Mouse (Mus musculus): ENCODE data around the gene Sgtb. TPM values are rescaled to one million over a fixed set of nuclear protein-coding genes. Genes with fewer than 3 reads are reported as not detected.

The Sgtb gene
- 10 to 100 TPM in 1 of 2 experiments, 1 to 10 TPM in 1; 7.0 to 18.3 TPM for total RNA-seq (2021)
- long read RNA-seq, experiment 1, transcript Sgtb-201 (11 exons, 3,048 nt), result major isoform, 11 of 15 reads
- long read RNA-seq, experiment 1, partial matches to known transcripts, result 1 of 15 reads
- long read RNA-seq, experiment 1, other reads (novel, unspliced or antisense), result 3 of 15 reads
- long read RNA-seq, experiment 2, partial matches to known transcripts, result 1 of 7 reads
- long read RNA-seq, experiment 2, other reads (novel, unspliced or antisense), result 4 of 7 reads

DNA sequence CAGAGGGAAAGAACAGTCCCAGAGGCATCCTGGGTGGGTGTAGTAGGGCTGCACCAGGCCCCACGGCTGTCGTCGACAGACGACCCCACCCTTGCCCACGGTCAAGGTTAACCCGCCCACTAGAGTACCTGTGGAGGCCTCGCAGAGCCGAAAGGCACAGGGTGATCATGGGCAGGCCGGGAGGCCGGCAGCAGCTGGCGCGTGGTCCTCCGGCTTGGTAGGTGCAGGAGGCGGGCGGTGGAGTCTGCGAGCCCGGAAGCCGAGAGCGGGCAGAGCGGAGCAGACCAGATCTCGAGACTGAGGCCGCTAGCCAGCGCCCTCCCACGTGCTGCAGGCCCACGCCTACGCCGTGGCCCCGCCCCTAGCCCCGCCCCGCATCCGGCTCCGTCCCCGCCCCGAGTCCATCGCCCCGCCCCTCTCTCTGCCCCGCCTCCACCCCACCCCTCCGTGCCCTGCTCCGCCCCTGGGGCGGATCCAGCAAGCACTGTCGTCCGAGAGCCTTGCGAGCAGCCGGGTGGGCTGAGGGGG lies at the start of gene Sgtb, which contains the start of gene Nln:
Gene Sgtb (plus strand): TSS at position 454 of the 528 bp plus-strand sequence.
Gene Nln (minus strand): TSS at position 327 of the 528 bp plus-strand sequence.
- peak; percentile 78 for DNase-seq (ENCODE audit: low spot score in 2 of 2)

DNA sequence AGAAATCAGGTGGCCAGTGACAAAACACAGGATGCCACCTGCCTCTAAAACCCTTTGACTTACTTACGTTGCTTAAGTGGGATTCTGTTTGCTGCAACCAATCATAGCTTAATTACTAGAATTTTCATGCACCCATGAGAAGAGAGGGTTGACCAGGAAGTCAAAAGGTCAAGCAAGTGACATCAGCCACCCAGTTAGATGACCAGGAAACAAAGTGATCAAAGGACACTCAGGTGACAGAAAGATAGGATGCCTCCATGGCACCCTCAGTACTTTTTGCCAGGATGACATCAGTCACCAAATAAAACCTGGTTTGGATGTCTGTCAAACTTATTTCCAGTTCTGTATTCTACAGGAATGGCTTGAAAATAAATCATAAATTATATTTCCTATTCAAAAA lies 49.3 kb upstream of the Sgtb start:
- no peak for DNase-seq (ENCODE audit: low spot score in 2 of 2)

DNA sequence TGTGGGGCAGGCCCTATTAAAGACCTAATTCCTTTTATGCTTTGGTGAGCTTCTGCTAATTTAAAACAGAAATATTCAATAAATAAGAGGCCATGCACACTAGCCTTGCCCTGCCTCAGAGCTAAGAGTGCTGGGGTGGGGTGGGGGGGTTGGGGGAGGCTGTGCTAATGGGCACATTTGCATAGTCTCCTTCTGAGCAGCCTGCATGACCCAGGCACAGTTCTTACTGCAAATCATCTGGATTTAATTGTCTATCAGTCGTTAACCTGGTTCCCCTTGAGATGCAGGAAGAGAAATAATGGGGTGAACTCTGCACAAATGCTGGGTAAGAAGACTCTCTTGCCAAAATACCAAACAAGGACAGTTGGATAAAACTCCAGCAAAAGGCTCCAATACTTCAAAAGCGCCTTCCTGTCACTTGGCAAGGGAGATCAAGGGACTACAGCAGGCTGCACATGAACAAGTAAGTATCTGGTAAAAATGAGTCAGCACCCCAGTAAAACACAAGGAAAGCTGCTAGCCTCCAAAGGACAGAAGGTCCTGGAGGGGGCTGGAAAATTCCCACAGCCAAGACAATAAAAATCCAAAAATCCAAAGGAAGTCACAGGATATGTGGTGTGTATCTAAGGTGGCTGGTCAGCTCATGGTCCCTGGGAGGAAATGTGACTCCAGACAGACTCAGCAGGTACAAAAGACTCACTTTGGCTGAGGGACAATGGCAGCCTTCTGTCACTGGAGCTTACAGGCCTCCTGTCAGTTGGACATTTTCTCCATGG lies 47.4 kb upstream of the Sgtb start:
- no peak for DNase-seq (ENCODE audit: low spot score in 2 of 2)

DNA sequence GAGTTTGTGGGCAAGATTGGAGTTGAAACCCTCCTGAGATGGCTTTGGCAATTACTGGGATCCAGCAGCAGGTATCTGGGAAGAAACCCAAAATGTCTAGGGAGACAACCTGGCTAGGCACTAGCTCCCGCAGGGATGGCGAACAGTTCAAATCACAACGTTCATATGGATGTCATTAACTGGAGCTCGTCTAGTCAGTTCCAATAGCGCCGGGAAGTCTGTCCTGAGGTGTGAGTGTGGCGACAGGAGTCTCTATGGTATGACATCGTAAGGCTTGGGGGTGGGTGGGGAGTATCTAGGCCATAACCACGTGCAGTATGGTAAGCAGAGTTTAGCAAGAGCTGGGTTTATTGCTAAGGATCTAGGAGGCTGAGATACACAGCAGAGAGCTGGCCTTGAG lies 46.5 kb upstream of the Sgtb start:
- DNase-seq (ENCODE audit: low spot score in 2 of 2), result no peak

DNA sequence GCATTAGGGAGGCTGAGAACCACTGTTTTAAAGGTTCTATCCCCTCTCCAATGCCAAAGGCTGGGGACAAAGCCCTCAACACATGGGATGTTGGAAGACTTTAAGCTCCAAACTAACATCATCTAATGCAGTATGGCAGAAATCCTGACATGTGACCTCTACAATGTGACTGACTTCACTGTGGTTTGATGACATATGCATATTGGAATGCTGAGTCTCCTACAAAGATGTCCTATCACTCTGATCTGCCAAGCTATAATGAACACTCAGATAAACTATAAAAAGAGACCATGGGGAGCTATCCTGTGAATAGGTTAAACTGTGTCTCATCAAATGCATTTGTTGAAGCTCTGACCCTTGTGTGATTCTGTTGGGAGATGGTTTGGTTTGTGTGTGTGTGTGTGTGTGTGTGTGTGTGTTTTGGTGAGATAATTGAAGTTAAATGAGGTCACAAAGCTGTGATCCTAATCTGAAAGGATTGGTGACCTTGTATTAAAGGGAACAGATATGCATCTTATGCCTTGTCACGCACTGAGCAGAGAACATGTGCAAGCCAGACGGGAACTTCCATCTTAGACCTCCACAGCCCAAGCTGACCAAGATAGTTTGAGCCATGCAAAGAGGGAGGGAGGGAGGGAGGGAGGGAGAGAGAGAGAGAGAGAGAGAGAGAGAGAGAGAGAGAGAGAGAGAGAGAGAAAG lies 43.7 kb upstream of the Sgtb start:
- DNase-seq (ENCODE audit: low spot score in 2 of 2), result no peak

DNA sequence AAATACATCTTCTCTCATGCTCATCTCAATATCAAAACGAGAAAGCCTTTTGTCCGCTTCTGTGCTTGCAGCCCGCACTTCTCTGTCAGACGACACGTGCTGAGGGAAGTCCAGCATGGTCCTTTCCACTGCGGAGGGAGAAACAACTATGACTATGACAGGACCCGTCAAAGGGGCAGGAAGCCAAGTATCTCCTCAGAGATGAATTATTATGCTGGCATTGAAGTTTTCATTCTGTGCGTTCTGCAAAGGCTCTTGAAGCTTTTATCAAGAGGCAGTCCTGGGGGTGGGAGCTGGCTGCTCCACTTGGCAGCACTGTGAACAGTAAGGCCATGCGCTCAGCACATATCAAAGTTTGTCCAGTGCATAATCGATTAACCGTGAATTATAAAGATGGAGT lies 40.3 kb upstream of the Sgtb start:
- no peak for DNase-seq (ENCODE audit: low spot score in 2 of 2)

DNA sequence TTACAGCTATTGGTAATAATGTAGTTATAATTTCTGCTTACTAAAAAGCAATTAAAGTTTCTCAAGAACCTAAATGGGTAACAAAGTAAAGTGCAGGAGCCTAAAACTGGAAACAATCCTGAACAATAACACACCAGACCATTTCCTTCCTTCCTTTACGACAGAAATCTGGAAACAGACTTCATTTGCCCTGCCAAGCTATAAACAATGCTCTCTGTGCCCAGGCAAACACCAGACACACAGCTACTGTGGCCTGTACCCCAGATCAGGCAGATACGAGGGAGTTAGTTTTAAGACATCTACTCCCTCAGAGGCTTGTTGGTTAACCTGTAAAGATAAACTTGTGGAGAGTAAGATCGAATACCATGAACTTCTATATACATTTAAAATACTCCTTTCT lies 38.8 kb upstream of the Sgtb start:
- no peak for DNase-seq (ENCODE audit: low spot score in 2 of 2)

DNA sequence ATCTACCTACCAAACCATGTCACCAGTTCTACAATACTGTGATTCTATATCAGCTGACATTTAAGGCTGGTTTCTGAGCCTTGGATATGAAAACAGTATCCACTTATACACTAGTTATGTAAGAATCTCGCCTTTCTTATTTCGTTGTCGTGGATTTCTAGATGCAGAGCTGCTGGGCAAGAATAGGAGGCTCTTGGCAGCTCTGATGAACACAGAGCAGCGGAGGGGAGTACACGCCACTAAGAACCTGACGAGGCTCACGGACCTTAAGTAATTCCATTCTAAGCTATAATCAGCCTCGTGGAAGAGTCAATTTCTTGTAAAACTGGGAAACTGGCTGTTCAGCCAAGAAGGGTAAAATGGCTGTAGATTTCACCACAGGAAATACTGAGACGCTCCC lies 37.2 kb upstream of the Sgtb start:
- no peak for DNase-seq (ENCODE audit: low spot score in 2 of 2)

DNA sequence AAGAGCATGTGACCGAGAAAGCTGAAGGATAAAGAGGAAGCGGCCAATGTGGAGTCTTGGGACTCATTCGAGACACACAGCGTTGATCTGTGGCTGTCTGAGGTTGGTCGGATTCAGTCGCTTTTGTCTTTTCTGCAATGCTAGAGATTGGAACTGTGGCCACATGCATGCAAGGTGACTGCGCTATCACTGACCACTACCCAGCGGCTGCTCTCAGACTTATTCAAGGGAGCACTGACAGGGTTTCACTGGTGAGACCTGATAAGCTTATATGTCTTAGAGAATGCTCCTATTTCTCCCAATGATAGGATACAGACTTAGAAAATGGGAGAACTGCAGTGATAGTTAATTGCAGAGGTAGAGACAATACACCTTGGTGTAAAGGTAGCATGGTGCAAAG lies 35.3 kb upstream of the Sgtb start:
- DNase-seq (ENCODE audit: low spot score in 2 of 2), result no peak

DNA sequence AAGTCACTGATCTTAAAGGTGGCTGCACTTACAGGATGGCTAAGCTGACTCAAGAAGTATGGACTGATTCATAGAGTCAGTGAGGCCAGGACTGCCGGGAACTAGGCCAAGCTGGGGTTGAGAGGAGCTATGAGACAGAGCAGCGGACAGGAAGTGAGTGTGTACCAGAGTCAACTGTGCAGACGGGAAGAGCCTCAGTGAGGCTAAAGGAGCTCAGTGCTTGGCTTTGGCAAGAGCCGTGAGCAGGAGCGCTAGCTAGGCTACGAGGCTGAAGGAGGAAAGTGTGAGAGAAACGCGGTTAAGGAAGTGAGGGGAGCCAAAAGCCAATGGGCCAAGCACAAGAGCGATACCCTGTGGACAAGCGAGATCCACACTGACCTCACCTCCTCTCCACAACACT lies 34.8 kb upstream of the Sgtb start:
- DNase-seq (ENCODE audit: low spot score in 2 of 2), result no peak

DNA sequence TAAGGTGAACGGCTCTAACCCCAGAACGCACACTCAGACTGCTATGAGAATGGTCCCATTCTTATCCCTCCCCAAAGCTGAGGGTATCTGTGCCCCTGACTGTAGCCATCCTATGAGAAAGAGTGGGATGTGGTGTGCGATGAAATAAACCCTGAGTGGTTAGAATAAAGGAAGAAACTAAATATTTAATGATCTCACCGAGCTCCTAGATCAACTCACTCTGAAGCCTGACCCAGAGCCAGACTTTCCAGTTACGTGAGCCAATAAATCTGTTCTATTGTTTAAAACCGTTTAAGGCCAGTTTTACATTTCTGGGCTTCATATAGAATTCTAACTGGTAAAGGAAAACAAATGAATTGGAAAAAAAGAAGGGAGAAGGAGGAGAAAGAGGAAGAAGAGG lies 32.5 kb upstream of the Sgtb start:
- no peak for DNase-seq (ENCODE audit: low spot score in 2 of 2)

DNA sequence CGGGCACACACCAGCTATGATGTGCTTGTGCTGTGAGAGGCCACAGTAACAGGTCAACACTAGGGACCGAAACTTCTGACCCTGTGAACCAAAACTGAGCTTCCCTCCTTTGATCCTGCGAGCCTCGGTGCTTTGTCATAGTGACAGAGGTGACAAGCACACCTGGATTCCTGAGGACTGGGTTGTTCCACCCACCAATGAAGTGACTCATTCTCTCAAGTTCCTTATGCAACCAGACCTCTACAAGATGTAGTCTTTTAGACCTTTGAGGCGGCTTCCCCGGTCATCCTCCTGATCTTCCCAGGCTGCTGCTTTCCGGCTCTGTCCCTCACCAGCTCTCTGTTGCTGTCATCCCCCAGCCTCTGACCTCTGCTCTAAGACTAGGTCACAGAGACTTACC lies 27.0 kb upstream of the Sgtb start:
- DNase-seq (ENCODE audit: low spot score in 2 of 2), result no peak

DNA sequence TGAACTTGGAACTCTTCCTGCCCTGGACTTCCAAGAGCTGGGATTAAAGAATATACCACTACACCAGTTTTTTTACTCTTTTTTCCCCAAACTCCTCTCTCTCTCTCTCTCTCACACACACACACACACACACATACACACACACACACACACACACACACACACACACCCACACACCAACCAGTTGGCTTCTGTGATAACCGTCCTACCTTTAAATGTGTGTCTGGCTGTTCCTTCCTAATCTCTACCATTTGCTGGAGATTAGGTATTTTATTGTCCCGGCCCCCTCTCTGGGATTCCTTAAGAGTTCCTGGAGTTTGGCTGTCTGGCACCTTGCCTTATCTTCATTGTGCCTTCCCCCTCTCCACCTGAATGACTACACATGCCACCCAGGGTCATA lies 24.9 kb upstream of the Sgtb start:
- no peak for DNase-seq (ENCODE audit: low spot score in 2 of 2)

DNA sequence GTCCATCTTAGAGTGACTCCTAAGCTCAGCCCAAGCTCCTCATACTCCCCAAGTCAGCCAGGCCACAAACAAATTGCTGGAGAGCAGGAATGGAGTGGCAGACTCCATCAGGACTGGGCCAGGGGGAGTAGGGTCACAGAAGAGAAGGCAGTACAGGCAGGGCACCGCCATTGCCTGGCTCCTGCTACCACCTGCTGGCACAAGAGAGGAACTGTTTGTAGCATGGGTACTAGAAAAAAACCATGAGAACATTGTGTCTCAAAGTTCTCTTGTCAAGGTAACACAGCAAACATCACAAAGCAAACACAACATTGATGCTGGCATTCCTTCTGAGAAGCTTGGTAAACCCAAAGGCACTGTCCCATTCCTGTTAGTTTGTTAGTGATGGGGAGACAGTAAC lies 20.2 kb upstream of the Sgtb start:
- DNase-seq (ENCODE audit: low spot score in 2 of 2), result peak; percentile 27 to 38

DNA sequence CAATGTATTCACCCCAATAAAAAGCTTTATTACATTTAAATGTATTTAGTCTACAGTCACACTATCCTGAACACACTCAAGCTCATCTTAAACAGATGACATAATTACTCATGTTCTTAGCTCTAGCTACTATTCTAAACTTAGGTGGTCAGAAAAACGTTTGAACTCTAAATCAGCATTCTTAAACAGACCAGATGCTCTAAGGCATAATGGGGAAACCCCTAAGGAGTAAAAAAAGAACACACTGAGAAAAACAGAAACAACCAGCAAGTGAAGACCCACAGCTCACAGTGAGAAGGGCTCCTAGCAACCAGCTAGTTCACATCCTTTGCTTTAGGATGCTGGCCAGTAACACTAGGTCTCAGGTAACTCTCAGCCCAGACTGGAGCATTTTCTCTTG lies 17.8 kb upstream of the Sgtb start:
- DNase-seq (ENCODE audit: low spot score in 2 of 2), result no peak

DNA sequence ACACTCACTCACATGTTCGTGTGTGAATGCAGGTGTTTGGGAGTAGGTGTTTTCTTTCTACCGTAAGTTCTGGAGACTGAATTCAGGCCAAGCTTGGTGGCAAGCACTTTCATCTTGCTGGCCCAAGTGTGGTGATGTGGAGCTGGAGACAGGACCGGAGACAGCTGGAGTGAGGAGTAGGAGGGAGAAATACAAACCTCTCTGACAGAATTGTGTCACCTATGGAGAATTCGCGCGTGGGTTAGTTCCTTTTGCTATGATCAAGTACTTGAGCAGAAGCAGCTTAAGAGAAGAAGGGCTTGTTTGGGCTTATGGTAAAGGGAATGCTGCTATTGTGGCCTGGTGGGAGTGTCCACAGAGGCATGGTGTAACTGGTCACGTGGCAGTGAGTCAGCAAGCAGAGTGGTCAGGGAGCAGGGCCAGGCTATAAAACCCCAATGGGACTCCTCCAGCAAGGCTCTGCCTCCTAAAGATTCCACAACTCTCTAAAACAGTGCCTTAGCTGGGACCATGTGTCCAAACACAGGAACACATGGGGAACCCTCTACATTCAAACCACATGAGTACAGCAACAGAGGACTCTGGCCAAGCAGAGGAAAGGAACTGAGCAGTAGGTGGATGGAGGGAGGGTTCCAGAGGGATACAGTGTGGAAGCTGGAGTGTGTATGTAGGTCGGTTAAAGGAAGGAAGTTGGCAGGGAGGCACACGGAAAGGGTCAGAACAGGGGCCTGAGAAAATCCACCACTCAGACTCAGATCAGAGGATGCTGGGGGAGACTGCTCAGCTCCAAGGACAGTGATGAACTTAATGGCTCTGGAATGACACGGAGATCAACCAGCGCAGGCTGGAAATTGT lies 14.8 kb upstream of the Sgtb start:
- peak in 1 of 2 experiments; percentile 29 for DNase-seq (ENCODE audit: low spot score in 2 of 2)

DNA sequence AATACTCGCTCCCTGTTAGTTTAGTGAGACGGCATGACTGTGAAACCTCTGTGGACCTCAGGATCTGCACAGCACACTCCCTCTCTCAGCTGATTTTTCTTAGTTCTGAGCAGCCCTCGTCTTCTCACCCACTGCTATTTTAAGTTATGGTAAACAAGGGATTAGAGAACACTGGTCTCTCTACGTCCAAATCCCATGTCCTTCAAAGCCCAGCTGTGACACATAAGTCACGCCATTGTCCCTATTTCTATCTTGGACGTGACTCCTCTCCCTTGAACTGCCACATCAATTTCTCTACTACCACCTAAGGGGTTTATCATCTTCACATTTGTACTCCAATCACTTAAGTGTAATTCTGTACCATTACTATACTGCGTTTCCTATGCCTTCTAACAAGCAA lies 13.6 kb upstream of the Sgtb start:
- no peak for DNase-seq (ENCODE audit: low spot score in 2 of 2)

DNA sequence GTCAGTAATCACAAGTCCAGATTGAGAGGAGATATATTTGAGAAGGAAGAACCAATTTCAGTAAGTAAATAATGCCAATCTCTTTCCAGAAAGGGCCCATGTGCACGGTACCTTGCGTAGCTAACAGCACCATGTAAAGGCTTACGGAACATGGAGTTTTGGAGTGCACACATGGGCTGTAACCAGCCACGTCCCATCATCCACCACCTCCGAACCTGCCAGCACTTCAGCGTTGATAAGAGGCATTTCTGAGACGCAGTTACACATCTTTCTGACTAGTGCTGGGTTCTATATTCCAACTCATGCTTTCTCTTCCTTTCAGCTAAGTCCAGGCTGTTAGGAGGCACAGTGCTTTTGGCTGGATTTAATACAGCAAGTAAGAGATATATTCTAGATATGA lies 12.4 kb upstream of the Sgtb start:
- no peak for DNase-seq (ENCODE audit: low spot score in 2 of 2)

DNA sequence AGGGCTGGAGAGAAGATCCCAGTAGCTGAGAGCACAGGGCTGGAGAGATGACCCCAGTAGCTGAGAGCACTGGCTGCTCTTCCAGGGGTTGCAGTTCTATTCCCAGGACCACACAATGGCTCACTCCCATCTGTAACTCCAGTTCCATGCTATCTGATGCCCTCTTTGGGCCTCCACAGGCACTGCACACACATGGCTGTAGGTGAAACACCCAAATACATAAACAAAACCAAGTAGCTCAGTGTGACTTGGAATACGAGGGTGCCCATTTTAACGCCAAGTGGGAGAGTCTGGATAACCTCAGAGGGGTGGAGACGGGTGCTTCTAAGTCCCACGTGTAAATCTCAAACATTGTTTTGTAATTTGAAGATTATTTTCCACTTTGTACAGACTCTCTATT lies 9.1 kb upstream of the Sgtb start:
- DNase-seq (ENCODE audit: low spot score in 2 of 2), result no peak

DNA sequence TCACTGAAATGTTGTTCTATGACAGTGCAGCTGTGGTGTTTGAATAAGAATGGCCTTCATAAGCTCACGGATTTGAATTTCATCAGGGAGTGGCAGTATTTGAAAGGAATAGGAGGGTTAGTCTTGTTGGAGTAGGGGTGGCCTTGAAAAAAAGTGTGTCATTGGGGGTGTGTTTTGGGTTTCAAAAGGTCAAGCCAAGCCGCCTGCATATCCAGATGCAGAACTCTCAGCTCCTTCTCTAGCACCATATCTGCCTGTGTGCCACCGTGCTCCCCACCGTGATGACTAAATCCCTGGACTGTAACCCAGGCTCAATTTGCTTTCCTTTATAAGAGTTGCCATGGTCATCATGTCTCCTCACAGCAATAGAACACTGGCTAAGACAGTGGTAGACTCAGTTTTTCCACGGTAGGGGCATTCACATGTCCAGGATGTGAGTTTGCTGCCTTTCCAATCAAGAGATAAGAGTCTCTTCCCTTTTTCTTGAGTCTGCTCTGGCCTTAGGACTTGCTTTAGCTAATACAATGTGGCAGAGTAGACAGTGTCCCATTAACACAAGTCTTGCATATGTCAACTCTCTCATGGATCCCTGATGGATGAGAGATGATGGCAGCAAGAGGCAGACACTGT lies 7.8 kb upstream of the Sgtb start:
- DNase-seq (ENCODE audit: low spot score in 2 of 2), result no peak
